Mouse (Mus musculus) heart, embryonic 16.5 days (tissue): Measurements from ENCODE around the gene Smim1. TPM values are rescaled to one million over a fixed set of nuclear protein-coding genes. Genes with fewer than 3 reads are reported as not detected.

Experiments
- ATAC-seq: fragments of 200-750 bp; cut with Nextera tagmentation; replicated peaks from 2 replicates; pipeline ENCODE4 v1.8.0; 2017; ENCODE audit warnings: moderate number of reproducible peaks; ENCODE audit not compliant: insufficient read depth, low FRiP score; ENCODE audit errors: extremely low read depth
- H3K27ac ChIP-seq: fragments of 300-500 bp; sonication (generic); 2 replicates; pipeline ENCODE4 v1.5.1; 2014; ENCODE audit warnings: mild to moderate bottlenecking, low read length, control low read depth, moderate library complexity
- H3K27me3 ChIP-seq: fragments of 300-500 bp; sonication (generic); 2 replicates; pipeline ENCODE4 v1.6.1; 2014; ENCODE audit warnings: low read length, mixed read lengths; ENCODE audit not compliant: control insufficient read depth, insufficient read depth
- H3K36me3 ChIP-seq: fragments of 300-500 bp; sonication (generic); 2 replicates; pipeline ENCODE4 v1.6.1; 2014; ENCODE audit not compliant: control insufficient read depth, insufficient read depth
- H3K4me1 ChIP-seq: fragments of 300-500 bp; sonication (generic); 2 replicates; pipeline ENCODE4 v1.6.1; 2014; ENCODE audit warnings: low read length, mixed read lengths; ENCODE audit not compliant: control insufficient read depth, insufficient read depth
- H3K4me2 ChIP-seq: fragments of 300-500 bp; sonication (generic); 2 replicates; pipeline ENCODE4 v1.6.1; 2014; ENCODE audit warnings: low read depth, mild to moderate bottlenecking, control low read depth, low read length
- H3K4me3 ChIP-seq: fragments of 300-500 bp; sonication (generic); 2 replicates; pipeline ENCODE4 v1.5.1; 2014; ENCODE audit warnings: mild to moderate bottlenecking, control low read depth, low read length
- H3K9ac ChIP-seq: fragments of 300-500 bp; sonication (generic); 2 replicates; pipeline ENCODE4 v1.6.1; 2014; ENCODE audit warnings: low read length, control low read depth
- H3K9me3 ChIP-seq: fragments of 300-500 bp; sonication (generic); replicated peaks from 2 replicates; pipeline ENCODE4 v1.6.1; 2016; ENCODE audit warnings: low read length; ENCODE audit not compliant: control insufficient read depth
- WGBS: fragments of 180-500 bp; shearing (Covaris S2); extraction: QIAGEN DNeasy Blood & Tissue Kit; methylation state at CpG from one replicate; pipeline ENCODE4 v1.1.7; 2014; 5-methylcytosine and 5-hydroxymethylcytosine counted together
- polyA plus RNA-seq: library from polyadenylated mRNA; unstranded; fragments of >200 nt; fragmentation: Nextera tagmentation; extraction: Ambion mirVana; gene quantifications from 2 replicates; pipeline ENCODE4 v1.2.1, GENCODE M21; 2015

Smim1 gene
- 29.3 and 38.1 TPM in 2 replicates for polyA plus RNA-seq

DNA sequence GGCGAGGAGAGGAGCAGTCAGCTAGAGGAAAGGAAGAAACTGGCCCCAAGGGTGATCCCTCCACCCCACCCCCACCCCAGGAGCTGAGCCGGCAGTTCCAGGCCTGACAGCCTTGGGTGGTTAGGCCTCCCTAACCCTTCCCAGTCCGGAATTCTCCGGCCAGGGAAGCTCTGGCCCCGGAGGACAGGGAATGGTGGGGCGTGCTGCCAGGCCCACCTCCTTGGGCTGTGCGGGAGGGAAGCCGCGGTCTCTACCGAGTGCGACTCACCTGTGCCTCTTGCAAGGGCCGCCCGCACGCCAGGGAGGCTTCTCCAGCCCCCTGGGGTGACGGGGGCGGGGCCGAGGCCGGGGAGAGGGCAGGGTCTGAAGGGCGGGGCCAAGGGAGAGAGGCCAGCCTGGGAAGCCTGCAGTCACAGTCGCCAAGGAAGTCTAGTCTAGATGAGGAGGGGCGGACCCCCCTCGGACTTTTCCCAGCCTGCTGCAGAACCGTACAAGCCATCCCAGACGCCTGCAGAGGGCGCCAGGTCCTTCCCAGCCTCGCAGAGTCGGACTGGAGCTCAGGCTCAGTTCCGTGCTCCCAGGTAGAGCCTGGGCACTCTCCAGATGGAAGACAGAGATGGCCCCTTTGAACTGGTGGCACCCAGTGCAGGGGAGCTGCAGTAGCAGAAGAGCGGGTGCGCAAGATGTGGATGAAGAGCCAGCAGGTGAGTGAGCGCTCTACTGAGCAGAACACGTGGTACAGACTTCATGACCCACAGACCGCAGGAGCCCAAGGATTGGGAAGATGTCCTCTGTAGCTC is at the start of gene Smim1:
Gene Smim1 (minus strand): TSS at position 590 of the 800 bp plus-strand sequence.
- ATAC-seq = peak; percentile 61
- Histone ChIP-seq H3K9ac (peak within 1 kb of the TSS; percentile 55), H3K27me3 (peaks cover 2% of the 10 kb centered on the region; the same call in 1 of the 2 replicates), H3K36me3 (peaks cover 11% of the 10 kb centered on the region), H3K4me1 (peaks cover 25% of the 10 kb centered on the region), H3K9me3 (no peaks in the 10 kb centered on the region), H3K4me3 (peak within 1 kb of the TSS; percentile 63), H3K27ac (peak within 1 kb of the TSS; percentile 79), H3K4me2 (peak within 1 kb of the TSS; percentile 63)
- WGBS = 3% methylated on average over 33 of the region's 33 CpGs

DNA sequence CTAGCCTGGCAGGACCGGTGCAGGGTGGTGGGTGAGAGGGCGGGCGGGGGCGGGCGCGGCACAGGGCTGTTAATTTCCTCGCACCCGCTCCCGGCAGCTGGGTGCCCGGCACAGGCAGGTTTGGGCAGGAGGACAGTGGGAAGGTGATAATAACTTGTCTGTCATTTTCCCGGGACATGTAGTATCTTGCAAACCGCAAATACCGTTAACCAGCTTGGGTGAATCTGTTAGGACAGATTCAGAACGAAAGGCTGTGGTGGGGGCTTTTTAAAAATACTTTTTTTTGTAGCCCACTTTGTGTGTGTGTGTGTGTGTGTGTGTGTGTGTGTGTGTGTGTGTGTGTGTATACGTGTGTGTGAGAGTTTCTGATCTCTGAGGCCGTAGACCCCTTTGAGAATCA is 45.9 kb upstream of the Smim1 start:
- ATAC-seq = no peak
- H3K36me3 ChIP-seq = no peaks in the 10 kb centered on the region
- no peak overlapping the region for H3K4me3 ChIP-seq
- no peak overlapping the region for H3K27ac ChIP-seq
- no peaks in the 10 kb centered on the region for H3K9me3 ChIP-seq
- peaks cover 28% of the 10 kb centered on the region for H3K27me3 ChIP-seq
- no peak overlapping the region for H3K4me2 ChIP-seq
- 15% methylated on average over 15 of the region's 16 CpGs for WGBS
- H3K4me1 ChIP-seq = no peaks in the 10 kb centered on the region
- H3K9ac ChIP-seq = no peak overlapping the region

GRCm38 (mm10) chr4:154071521-154071920 is 45.5 kb upstream of the Smim1 start:
- peaks cover 28% of the 10 kb centered on the region for H3K27me3 ChIP-seq
- no peak; the same call in 1 of the 2 replicates for ATAC-seq
- 2% methylated on average over 15 of the region's 20 CpGs for WGBS

DNA sequence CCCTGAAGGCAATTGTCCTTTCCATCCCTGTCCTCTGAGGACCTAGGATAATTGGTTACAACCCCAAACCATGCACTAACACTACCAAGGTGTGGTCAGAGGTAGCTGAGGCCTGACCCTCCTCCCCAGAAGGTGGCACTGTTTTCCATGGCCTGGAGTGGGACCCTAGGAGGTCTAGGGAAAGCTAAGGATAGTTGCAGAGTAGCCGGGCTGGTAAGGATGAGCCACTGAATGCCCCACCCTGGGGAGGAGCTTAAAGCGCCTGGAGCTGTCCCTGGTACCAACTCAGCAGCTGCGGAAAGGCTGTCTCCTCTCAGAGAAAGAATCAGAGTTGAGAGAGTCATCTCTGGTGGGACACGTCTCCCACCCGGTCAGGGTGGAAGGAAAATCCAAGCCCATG is 44.9 kb upstream of the Smim1 start:
- H3K9me3 ChIP-seq = no peaks in the 10 kb centered on the region
- H3K4me1 ChIP-seq = no peaks in the 10 kb centered on the region
- ATAC-seq = 0 out of 2 replicates have a peak, but pooled peaks have one; percentile 35
- no peak overlapping the region for H3K4me3 ChIP-seq
- H3K4me2 ChIP-seq = no peak overlapping the region
- H3K27me3 ChIP-seq = peaks cover 28% of the 10 kb centered on the region
- H3K27ac ChIP-seq = no peak overlapping the region
- WGBS = under 1% methylated on average over 5 of the region's 5 CpGs
- H3K36me3 ChIP-seq = no peaks in the 10 kb centered on the region
- H3K9ac ChIP-seq = no peak overlapping the region

More at GRCm38 (mm10) chr4:154071521-154071920, 45.5 kb upstream of the Smim1 start:
- H3K4me1 ChIP-seq = no peaks in the 10 kb centered on the region
- no peak overlapping the region for H3K4me2 ChIP-seq
- no peaks in the 10 kb centered on the region for H3K36me3 ChIP-seq
- H3K4me3 ChIP-seq = no peak overlapping the region
- H3K9ac ChIP-seq = no peak overlapping the region
- H3K9me3 ChIP-seq = no peaks in the 10 kb centered on the region
- H3K27ac ChIP-seq = no peak overlapping the region

- no peak overlapping the region for H3K9ac ChIP-seq
- H3K4me3 ChIP-seq = no peak overlapping the region
- H3K4me2 ChIP-seq = no peak overlapping the region
- no peaks in the 10 kb centered on the region for H3K4me1 ChIP-seq
- ATAC-seq = no peak
- no peaks in the 10 kb centered on the region for H3K36me3 ChIP-seq
- no peaks in the 10 kb centered on the region for H3K9me3 ChIP-seq
- 57% methylated on average over 14 of the region's 14 CpGs for WGBS
- H3K27me3 ChIP-seq = peaks cover 2% of the 10 kb centered on the region; the same call in 1 of the 2 replicates
- H3K27ac ChIP-seq = no peak overlapping the region
These were observed 39.1 kb upstream of the Smim1 start for GRCm38 (mm10) chr4:154064827-154065773.

- no peak overlapping the region for H3K27ac ChIP-seq
- no peak overlapping the region for H3K4me2 ChIP-seq
- no peak overlapping the region for H3K4me3 ChIP-seq
- no peaks in the 10 kb centered on the region for H3K36me3 ChIP-seq
- WGBS = 52% methylated on average over 4 of the region's 4 CpGs
- no peak overlapping the region for H3K9ac ChIP-seq
- ATAC-seq = no peak
- no peaks in the 10 kb centered on the region for H3K9me3 ChIP-seq
- no peaks in the 10 kb centered on the region for H3K4me1 ChIP-seq
- no peaks in the 10 kb centered on the region; the same call in 1 of the 2 replicates for H3K27me3 ChIP-seq
These were observed 31.7 kb upstream of the Smim1 start for GRCm38 (mm10) chr4:154057696-154058095.

- ATAC-seq = no peak
- H3K27ac ChIP-seq = peak overlapping the region; percentile 26; the same call in 1 of the 2 replicates
- WGBS = 30% methylated on average over 2 of the region's 2 CpGs
- no peak overlapping the region for H3K4me2 ChIP-seq
- no peaks in the 10 kb centered on the region; the same call in 1 of the 2 replicates for H3K27me3 ChIP-seq
- no peak overlapping the region for H3K9ac ChIP-seq
- H3K36me3 ChIP-seq = no peaks in the 10 kb centered on the region
- H3K4me3 ChIP-seq = no peak overlapping the region
- H3K9me3 ChIP-seq = no peaks in the 10 kb centered on the region
- H3K4me1 ChIP-seq = no peaks in the 10 kb centered on the region
These were observed 30.6 kb upstream of the Smim1 start for GRCm38 (mm10) chr4:154056661-154057060.

DNA sequence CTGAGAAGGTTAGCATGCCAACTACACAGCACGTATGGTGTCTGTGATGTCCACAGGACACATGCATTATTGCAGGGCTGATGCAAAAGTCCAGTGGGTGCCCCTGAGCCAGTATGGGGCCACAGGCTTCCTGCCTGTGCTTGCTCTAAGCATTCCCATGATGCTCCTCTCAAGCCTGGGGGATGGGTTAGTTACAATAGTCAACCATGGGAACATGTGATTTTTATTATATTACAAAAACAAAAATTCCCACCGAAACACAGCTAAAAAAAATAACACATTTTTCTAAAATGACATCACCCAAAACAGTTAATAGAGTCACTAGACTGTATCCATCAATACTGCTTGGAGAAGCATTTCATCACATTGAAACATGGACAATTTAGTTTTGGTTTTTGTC is 30.0 kb upstream of the Smim1 start:
- H3K4me2 ChIP-seq = no peak overlapping the region
- peak overlapping the region; percentile 26; the same call in 1 of the 2 replicates for H3K27ac ChIP-seq
- no peaks in the 10 kb centered on the region for H3K9me3 ChIP-seq
- H3K4me1 ChIP-seq = no peaks in the 10 kb centered on the region
- H3K27me3 ChIP-seq = no peaks in the 10 kb centered on the region; the same call in 1 of the 2 replicates
- no peaks in the 10 kb centered on the region for H3K36me3 ChIP-seq
- ATAC-seq = no peak
- no peak overlapping the region for H3K4me3 ChIP-seq
- WGBS = 64% methylated on average over 2 of the region's 2 CpGs
- no peak overlapping the region for H3K9ac ChIP-seq
